Mouse (Mus musculus) kidney, postnatal 0 days (tissue): ENCODE data around the gene H2-Aa. TPM values are rescaled to one million over a fixed set of nuclear protein-coding genes. Genes with fewer than 3 reads are reported as not detected.
A peak's percentile ranks its signal among the peaks of the same experiment; 100 is the strongest.

ENCODE experiments used
- ATAC-seq: fragments of 200-750 bp; cut with Nextera tagmentation; replicated peaks from 2 replicates; pipeline ENCODE4 v1.8.0; 2017; ENCODE audit warnings: low read depth, moderate number of reproducible peaks, moderate TSS enrichment, moderate library complexity; ENCODE audit not compliant: low FRiP score
- DNase-seq: peaks from one replicate; pipeline ENCODE4 v3.0.0-alpha.2; 2016; ENCODE audit warnings: low spot score
- H3K27ac ChIP-seq: fragments of 300-500 bp; sonication (generic); 2 replicates; pipeline ENCODE4 v1.5.1; 2014; ENCODE audit warnings: mild to moderate bottlenecking
- H3K27me3 ChIP-seq: fragments of 300-500 bp; sonication (generic); 2 replicates; pipeline ENCODE4 v1.6.1; 2014; ENCODE audit warnings: low read length, mixed read lengths; ENCODE audit not compliant: insufficient read depth
- H3K36me3 ChIP-seq: fragments of 300-500 bp; sonication (generic); 2 replicates; pipeline ENCODE4 v1.6.1; 2014; ENCODE audit warnings: low read length, mixed read lengths; ENCODE audit not compliant: insufficient read depth
- H3K4me1 ChIP-seq: fragments of 300-500 bp; sonication (generic); replicated peaks from 2 replicates; pipeline ENCODE4 v1.6.1; 2014; ENCODE audit warnings: antibody characterized with exemption, low read length, mixed read lengths; ENCODE audit not compliant: insufficient read depth
- H3K4me2 ChIP-seq: fragments of 300-500 bp; sonication (generic); 2 replicates; pipeline ENCODE4 v1.6.1; 2014; ENCODE audit warnings: mild to moderate bottlenecking, low read length, moderate library complexity, mixed read lengths
- H3K4me3 ChIP-seq: fragments of 300-500 bp; sonication (generic); replicated peaks from 2 replicates; pipeline ENCODE4 v1.5.1; 2014; ENCODE audit warnings: low read depth, low read length
- H3K9ac ChIP-seq: fragments of 300-500 bp; sonication (generic); 2 replicates; pipeline ENCODE4 v1.6.1; 2014; ENCODE audit warnings: low read depth, low read length
- H3K9me3 ChIP-seq: fragments of 300-500 bp; sonication (generic); replicated peaks from 2 replicates; pipeline ENCODE4 v1.6.1; 2016; ENCODE audit warnings: low read length, inconsistent platforms, mixed read lengths
- CTCF ChIP-seq: IDR thresholded peaks from 2 replicates; pipeline ENCODE4 v1.5.1; 2016; ENCODE audit warnings: antibody characterized with exemption, low read depth, mild to moderate bottlenecking, moderate library complexity
- WGBS: fragments of 180-500 bp; shearing (Covaris S2); extraction: QIAGEN DNeasy Blood & Tissue Kit; methylation state at CpG from one replicate; pipeline ENCODE4 v1.1.7; 2014; 5-methylcytosine and 5-hydroxymethylcytosine counted together
- polyA plus RNA-seq: library from polyadenylated mRNA; unstranded; fragments of >200 nt; fragmentation: Nextera tagmentation; extraction: Ambion mirVana; gene quantifications from 2 replicates; pipeline ENCODE4 v1.2.1, GENCODE M21; 2015

Gene H2-Aa
- polyA plus RNA-seq, 1 experiment from 2014 or later: 6.0 TPM

- WGBS: 58% methylated on average over 5 of the region's 5 CpGs
- no peak for TF ChIP-seq CTCF
- H3K4me3 ChIP-seq: no peak overlapping the region
- H3K27ac ChIP-seq: no peak overlapping the region
- ATAC-seq (no peak), DNase-seq (no peak)
- no peak overlapping the region for H3K4me2 ChIP-seq
- no peaks in the 10 kb centered on the region for H3K36me3 ChIP-seq
- no peak overlapping the region for H3K9ac ChIP-seq
- H3K27me3 ChIP-seq: no peaks in the 10 kb centered on the region
- H3K9me3 ChIP-seq: no peaks in the 10 kb centered on the region
- H3K4me1 ChIP-seq: peaks cover 5% of the 10 kb centered on the region; the same call in 1 of the 2 replicates
Observed at GRCm38 (mm10) chr17:34260551-34260950, 27.1 kb downstream of the H2-Aa start.

GRCm38 (mm10) chr17:34257594-34258375, 29.8 kb downstream of the H2-Aa start, which contains the start of gene H2-Ab1:
TSS of gene H2-Ab1 (plus strand) at chr17:34257689.
- 73% methylated on average over 11 of the region's 11 CpGs for WGBS
- no peak within 1 kb of the TSS for H3K4me2 ChIP-seq
- no peak within 1 kb of the TSS for H3K9ac ChIP-seq
- H3K27me3 ChIP-seq: no peaks in the 10 kb centered on the region
- no peak for ATAC-seq
- H3K4me1 ChIP-seq: no peaks in the 10 kb centered on the region
- no peaks in the 10 kb centered on the region for H3K36me3 ChIP-seq
- no peak within 1 kb of the TSS for H3K4me3 ChIP-seq
- TF ChIP-seq CTCF: no peak
- H3K9me3 ChIP-seq: no peaks in the 10 kb centered on the region
- peak; percentile 78 for DNase-seq
- no peak within 1 kb of the TSS for H3K27ac ChIP-seq

GRCm38 (mm10) chr17:34256501-34256900, 31.1 kb downstream of the H2-Aa start:
- TF ChIP-seq CTCF: no peak
- no peak overlapping the region for H3K4me3 ChIP-seq

GRCm38 (mm10) chr17:34251666-34252065, 36.0 kb downstream of the H2-Aa start:
- DNase-seq: peak; percentile 84
- no peak overlapping the region for H3K4me2 ChIP-seq
- ATAC-seq: peak; percentile 89
- 19% methylated on average over 4 of the region's 4 CpGs for WGBS
- H3K9ac ChIP-seq: no peak overlapping the region
- H3K36me3 ChIP-seq: no peaks in the 10 kb centered on the region
- H3K4me3 ChIP-seq: no peak overlapping the region
- no peaks in the 10 kb centered on the region for H3K9me3 ChIP-seq
- H3K27ac ChIP-seq: no peak overlapping the region
- H3K4me1 ChIP-seq: no peaks in the 10 kb centered on the region
- TF ChIP-seq CTCF: peak; percentile 65
- H3K27me3 ChIP-seq: no peaks in the 10 kb centered on the region

More at GRCm38 (mm10) chr17:34256501-34256900, 31.1 kb downstream of the H2-Aa start:
- DNase-seq (no peak), ATAC-seq (no peak)
- Histone ChIP-seq H3K27ac (no peak overlapping the region), H3K27me3 (no peaks in the 10 kb centered on the region), H3K4me1 (no peaks in the 10 kb centered on the region), H3K4me2 (no peak overlapping the region), H3K9ac (no peak overlapping the region), H3K36me3 (no peaks in the 10 kb centered on the region), H3K9me3 (no peaks in the 10 kb centered on the region)
- 76% methylated on average over 5 of the region's 5 CpGs for WGBS

GRCm38 (mm10) chr17:34249878-34250277, 37.7 kb downstream of the H2-Aa start:
- no peaks in the 10 kb centered on the region for H3K27me3 ChIP-seq
- peak; percentile 77 for DNase-seq
- H3K9me3 ChIP-seq: no peaks in the 10 kb centered on the region
- H3K9ac ChIP-seq: no peak overlapping the region
- H3K27ac ChIP-seq: no peak overlapping the region
- H3K36me3 ChIP-seq: no peaks in the 10 kb centered on the region
- H3K4me3 ChIP-seq: no peak overlapping the region
- 16% methylated on average over 4 of the region's 4 CpGs for WGBS
- no peaks in the 10 kb centered on the region for H3K4me1 ChIP-seq
- no peak overlapping the region for H3K4me2 ChIP-seq
- TF ChIP-seq CTCF: peak; percentile 85
- no peak for ATAC-seq

GRCm38 (mm10) chr17:34249361-34249760, 38.3 kb downstream of the H2-Aa start:
- Histone ChIP-seq H3K36me3 (no peaks in the 10 kb centered on the region), H3K4me1 (no peaks in the 10 kb centered on the region), H3K4me2 (no peak overlapping the region), H3K27ac (no peak overlapping the region), H3K4me3 (no peak overlapping the region), H3K9me3 (no peaks in the 10 kb centered on the region), H3K9ac (no peak overlapping the region), H3K27me3 (no peaks in the 10 kb centered on the region)
- WGBS: 49% methylated on average over 3 of the region's 3 CpGs
- ATAC-seq: no peak
- DNase-seq: no peak
- TF ChIP-seq CTCF: no peak
